Mouse (Mus musculus) heart, adult 18-20 months (tissue): Measurements from ENCODE around the gene Pkd1l3. TPM values are rescaled to one million over a fixed set of nuclear protein-coding genes. Genes with fewer than 3 reads are reported as not detected.

Source experiments
- DNase-seq, 2 experiments: peaks; one replicate each; pipeline ENCODE4 v3.0.0; 2021 to 2022; ENCODE audit warnings: mixed read lengths in 1 of 2
- total RNA-seq, 2 experiments: library from RNA; stranded (reverse); gene quantifications; 2 replicates each; pipeline ENCODE4 v1.2.3; 2021

The Pkd1l3 gene
- total RNA-seq, 2 experiments from 2014 or later: 0.07 TPM; not detected in 1

DNA sequence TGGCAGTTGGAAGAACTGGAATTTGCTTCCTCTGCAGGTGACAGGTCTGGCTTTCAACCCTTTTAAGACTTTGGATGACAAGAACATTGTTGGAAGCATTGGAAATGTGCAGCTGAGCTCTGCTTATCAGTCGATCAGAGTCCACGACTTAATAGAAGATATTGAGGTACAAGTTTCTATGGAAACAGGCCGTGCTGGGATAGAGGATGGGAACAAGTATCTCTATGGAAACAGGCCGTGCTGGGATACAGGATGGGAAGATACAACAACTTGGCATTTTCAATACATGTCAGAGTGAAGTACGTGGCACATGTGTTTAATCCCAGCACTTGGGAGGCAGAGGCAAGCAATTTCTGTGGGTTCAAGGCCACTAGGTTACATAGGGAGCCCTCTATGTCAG is 18.2 kb downstream of the Pkd1l3 start:
- no peak for DNase-seq

DNA sequence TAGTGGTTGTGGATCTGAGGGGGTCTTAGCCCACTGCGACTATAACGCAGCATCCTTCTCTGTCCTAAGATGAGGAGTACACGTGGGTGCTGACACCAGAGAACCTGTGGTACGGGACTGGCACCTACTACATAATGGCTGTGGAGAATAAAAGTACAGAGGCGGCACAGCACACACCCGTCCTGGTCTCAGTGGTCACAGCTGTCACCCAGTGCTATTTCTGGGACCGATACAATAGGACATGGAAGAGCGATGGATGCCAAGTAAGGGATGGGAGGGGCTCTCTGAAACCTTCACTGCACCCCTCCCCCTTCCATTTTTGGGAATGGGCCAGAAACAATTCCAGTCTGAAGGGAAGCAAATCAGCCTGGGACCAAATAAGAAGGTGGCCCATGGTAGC is 20.8 kb downstream of the Pkd1l3 start:
- DNase-seq: no peak

- DNase-seq: no peak
Measured at GRCm38 (mm10) chr8:109638851-109639250, 24.5 kb downstream of the Pkd1l3 start.

DNA sequence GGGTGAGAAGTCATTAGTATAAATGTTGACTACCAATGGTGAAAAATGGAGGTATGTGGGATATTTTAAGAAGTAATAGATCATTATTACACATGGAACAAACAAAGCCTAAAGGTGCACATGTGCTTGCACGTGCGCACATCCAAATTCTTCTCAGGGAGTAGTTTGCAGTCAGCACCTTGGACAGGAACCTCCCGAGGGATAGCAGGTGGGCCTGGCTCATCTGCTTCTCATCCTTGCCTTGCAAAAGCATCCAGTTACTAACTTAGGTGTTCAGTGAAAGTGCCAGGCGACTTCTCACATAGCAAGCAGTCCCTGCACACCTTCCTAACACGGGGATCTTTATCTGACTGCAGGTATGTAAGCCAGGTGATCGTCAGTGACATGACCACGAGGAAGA is 26.1 kb downstream of the Pkd1l3 start:
- DNase-seq: no peak

DNA sequence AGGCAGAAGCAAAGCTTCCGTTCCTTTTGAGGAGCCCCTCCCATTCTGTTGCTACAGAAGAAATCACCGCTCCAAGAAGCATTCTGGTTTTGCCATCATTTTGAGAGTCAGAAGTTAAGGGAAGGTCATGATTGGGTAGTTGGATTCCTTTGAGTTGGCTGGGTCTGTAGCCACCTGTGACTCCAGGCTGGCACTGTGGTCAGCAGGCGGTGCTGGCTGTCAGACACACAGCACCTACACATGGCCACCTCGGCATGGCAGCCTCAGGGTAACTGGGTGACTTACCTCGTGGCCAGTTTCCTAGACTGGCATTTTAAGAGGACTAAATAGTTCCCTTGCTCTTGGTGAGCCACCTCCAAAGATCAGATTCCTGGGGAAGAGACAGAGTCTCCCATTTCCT is 26.9 kb downstream of the Pkd1l3 start:
- DNase-seq: no peak

DNA sequence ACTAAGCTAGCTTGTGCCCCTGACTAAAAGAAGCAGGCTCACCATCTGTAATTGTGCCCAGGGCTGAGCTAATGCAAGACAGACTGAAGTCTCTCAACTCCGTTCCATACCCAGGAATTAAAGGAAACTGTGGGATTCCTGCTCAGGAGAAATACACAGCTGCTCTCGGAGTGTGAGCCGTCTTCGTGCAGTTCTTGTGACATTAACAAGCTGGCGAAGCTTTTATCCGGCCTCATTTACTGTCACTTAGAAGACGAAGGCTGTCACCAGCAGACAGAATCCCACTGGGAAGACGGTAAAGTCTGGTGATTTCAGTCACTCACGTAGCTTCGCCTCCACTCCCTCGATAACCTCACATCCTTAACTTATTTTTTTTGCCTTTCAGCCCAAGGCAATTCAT is 33.0 kb downstream of the Pkd1l3 start:
- no peak for DNase-seq

- no peak for DNase-seq
Measured at GRCm38 (mm10) chr8:109648469-109648868, 34.2 kb downstream of the Pkd1l3 start.

GRCm38 (mm10) chr8:109650801-109651200 is 36.5 kb downstream of the Pkd1l3 start:
- no peak for DNase-seq

DNA sequence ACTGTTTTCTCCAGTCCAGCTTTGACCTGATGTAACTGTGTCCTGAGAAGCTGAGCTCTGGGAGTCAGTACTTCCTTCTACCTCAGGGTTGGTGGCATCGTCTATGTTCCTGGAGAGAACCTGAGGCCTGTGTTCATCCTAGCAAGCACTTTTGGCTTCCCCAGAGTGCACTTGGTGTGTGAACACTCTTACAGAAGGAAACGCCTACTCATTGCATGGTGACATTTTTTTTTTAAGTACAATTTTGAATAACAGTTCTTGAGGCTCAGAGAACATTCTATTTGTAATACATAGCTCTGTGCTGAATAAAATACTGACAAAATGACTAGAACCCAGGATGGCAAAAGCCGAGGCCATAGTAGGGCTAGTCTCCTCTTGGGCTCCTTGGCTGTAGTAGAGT is 42.5 kb downstream of the Pkd1l3 start:
- no peak for DNase-seq

DNA sequence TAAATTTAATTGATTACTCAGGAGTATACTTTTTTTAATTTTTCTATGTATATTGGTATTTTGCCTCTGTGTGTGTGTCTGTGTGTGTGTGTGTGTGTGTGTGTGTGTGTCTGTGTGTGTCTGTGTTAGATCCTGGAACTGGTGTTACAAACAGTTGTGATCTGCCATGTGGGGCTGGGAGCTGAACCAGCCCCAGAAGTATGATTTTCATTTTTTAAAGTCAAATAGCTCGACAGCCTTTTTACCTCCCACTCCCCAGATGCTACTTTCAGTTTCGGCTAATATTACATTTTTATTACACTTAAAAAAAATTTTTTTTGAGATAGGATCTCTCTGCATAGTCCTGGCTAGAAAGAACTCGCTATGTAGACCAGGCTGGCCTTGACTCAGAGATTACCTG is 48.0 kb downstream of the Pkd1l3 start:
- DNase-seq: no peak

GRCm38 (mm10) chr8:109666616-109667015 is 52.3 kb downstream of the Pkd1l3 start:
- DNase-seq: no peak

DNA sequence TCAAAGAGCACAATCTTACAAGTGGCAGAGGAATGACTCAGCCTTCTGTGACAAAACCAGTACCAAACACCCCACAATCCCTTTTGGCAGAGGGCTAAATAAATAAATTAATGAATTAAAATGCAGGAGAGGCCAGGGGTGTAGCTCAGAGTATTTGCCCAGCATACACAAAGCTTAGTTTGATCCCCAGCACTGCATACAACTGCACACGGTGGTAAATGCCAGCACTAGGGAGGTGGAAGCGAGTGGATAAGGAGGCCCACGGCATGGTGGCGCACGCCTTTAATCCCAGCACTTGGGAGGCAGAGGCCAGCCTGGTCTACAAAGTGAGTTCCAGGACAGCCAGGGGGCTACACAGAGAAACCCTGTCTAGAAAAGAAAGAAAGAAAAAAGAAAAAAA is 58.3 kb downstream of the Pkd1l3 start:
- no peak for DNase-seq

DNA sequence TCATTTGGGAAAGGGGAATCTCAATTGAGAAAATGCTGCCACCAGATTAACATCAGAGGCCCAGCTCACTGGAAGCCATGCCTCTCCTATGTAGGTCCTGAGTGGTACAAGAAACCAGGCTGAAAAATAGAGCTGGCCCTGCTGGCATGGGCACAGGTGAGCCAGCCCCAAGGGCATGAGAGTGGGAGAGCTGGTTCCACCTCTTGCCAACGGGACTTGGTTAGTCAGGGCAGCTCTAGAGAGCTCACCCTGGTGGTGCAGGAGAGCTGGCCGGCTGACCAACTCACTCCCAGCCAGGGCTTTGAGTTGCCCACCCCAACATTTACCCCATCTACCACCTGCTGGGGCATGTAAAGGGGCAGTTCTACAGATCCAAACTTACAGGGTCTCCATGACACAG is 59.3 kb downstream of the Pkd1l3 start:
- no peak for DNase-seq

- DNase-seq: no peak
Measured at GRCm38 (mm10) chr8:109675896-109676643, 61.8 kb downstream of the Pkd1l3 start.

DNA sequence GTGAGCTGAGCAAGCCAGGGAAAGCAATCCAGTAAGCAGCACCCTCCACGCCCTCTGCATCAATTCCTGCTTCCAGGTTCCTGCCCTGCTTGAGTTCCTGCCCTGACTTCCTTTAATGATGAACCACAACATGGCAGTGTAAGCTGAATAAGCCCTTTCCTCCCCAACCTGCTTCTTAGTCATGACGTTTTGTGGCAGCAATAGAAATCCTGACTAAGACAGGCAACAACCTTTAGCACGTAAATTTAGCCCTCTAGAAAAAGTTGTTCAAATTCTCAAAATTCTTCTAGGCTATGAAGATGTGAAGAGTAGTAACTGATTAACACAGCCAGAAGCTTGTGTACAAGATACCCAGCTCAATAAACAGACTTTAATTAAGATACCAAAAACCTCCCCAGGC is 67.2 kb downstream of the Pkd1l3 start:
- DNase-seq: no peak

- peak in 1 of 2 experiments; percentile 30 for DNase-seq
Measured at GRCm38 (mm10) chr8:109682120-109682519, 67.8 kb downstream of the Pkd1l3 start.

- peak in 1 of 2 experiments; percentile 23 for DNase-seq
Measured at GRCm38 (mm10) chr8:109687248-109687647, 72.9 kb downstream of the Pkd1l3 start.

DNA sequence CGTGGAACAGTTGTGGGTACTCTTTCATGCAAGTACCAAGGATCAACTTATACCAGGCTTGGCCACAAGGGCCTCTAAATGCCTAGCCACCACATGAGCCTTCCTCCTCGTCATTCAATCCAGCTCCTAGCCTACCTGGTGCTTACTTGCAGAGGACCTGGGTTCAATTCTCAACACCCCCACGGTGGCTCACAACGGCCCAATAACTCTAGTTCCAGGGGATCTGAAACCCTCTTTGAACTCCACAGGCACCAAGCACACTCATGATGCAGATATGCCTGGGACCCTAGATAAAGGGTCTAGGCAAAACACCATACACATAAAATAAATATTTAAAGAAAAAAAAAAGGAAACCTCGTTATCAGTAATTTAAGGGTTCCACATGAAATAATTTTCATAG is 77.5 kb downstream of the Pkd1l3 start:
- no peak for DNase-seq

DNA sequence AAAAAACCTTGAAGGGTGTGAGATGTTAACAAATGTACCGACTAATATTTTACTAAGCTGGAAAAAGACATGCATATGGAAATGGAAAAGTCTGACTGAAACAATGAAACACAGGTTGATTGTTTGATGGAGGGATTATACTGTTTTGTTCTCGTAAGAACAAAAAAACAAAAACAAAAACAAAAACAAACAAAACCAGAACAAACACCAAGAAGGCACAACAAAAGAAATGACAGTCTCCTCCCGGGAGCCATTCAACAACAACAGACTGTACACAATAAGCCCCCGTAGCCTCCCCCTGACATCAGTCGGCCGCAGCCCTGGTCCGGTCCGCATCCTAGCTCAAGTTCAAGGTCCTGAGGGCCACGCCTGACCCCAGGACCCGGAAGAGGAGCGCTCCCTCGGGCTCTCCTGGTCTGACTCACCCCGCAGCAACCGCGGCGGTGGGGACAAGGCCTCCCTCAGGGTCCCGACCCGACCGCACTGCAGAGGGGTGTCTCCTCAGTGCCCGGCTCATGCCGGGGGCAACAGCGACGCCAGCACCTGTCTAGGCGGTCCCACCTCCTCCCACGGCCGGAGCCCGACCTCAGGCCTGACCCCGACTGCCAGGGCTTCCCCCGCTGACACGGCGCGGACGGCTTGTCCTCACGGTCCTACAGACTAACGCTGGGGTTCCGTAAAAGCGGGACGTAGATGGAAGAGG is 78.3 kb downstream of the Pkd1l3 start:
- DNase-seq: no peak

GRCm38 (mm10) chr8:109693146-109693900 is 79.0 kb downstream of the Pkd1l3 start, which contains the start of gene Ist1:
Gene Ist1 (minus strand): TSS chr8:109693260.
- peak; percentile 99 for DNase-seq

GRCm38 (mm10) chr8:109694154-109694553 is 79.8 kb downstream of the Pkd1l3 start:
- DNase-seq: no peak

- no peak for DNase-seq
Measured at GRCm38 (mm10) chr8:109697754-109698153, 83.4 kb downstream of the Pkd1l3 start.

DNA sequence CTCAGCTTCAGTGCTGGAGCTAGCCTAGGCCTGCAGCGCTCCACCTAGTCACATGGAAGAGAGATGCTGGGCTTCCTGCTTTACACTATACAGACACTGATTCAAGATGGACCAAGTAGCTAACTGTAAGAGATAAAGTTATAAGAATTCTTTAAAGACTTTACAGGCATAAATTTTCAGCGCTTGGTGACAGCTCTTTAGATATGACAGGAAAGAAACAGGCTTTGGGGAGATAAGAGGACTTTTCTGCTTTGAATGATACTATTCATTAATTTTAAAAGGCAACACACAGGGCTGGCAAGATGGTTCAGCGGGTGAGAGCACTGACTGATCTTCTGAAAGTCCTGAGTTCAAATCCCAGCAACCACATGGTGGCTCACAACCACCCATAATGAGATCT is 84.2 kb downstream of the Pkd1l3 start:
- no peak for DNase-seq
